Mouse (Mus musculus): ENCODE results near the gene Mrpl21.

Gene Mrpl21

GRCm38 (mm10) chr19:3282572-3283467 lies at the start of gene Mrpl21, which contains the start of gene Ighmbp2:
Gene Mrpl21, plus strand, starts transcription at chr19:3282901.
Gene Ighmbp2, minus strand, starts transcription at chr19:3283017.
- DNase-seq (ENCODE audit: low read depth) = peak; percentile 90

- no peak for DNase-seq (ENCODE audit: low read depth)
Measured at GRCm38 (mm10) chr19:3260016-3260415, 22.7 kb upstream of the Mrpl21 start.

DNA sequence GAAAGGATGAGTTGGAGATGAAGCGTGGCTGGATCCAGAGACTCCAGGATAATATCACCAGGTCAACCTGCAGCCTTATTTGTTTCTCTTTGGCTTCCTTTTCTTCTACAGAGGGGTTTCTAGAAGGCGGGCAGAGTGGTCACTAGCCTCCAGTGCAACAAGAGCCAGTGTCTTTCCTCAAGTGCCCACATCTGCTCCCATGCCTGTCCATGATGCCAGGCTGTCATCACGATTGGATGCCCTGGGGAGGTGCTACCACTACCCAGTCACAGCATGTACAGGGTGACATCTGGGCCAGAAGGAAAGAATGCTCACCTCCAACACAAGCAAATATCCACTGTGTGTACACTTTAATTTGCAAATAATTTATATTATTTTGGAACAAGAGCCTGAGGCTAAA lies 22.1 kb upstream of the Mrpl21 start:
- no peak for DNase-seq (ENCODE audit: low read depth)

DNA sequence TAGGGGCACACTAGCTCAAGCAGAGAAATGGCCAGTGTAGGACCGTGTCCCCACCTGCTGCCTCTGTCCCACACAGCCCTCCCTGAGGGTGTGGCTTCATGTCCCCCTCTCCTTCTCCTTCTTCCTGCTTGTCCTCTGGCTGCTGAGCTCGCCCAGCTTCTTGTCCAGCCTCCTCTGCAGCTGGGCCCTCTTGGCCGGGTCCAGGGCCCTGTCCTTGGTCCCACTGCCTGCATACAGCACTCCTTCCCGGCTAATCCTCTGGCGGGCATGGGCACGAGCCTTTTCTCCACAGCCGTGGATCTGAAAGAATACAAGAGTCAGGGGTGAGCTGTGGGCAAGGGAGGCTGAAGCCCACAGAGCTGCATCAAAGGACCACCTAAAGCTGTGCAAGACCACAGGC lies 21.4 kb upstream of the Mrpl21 start:
- DNase-seq (ENCODE audit: low read depth) = no peak

DNA sequence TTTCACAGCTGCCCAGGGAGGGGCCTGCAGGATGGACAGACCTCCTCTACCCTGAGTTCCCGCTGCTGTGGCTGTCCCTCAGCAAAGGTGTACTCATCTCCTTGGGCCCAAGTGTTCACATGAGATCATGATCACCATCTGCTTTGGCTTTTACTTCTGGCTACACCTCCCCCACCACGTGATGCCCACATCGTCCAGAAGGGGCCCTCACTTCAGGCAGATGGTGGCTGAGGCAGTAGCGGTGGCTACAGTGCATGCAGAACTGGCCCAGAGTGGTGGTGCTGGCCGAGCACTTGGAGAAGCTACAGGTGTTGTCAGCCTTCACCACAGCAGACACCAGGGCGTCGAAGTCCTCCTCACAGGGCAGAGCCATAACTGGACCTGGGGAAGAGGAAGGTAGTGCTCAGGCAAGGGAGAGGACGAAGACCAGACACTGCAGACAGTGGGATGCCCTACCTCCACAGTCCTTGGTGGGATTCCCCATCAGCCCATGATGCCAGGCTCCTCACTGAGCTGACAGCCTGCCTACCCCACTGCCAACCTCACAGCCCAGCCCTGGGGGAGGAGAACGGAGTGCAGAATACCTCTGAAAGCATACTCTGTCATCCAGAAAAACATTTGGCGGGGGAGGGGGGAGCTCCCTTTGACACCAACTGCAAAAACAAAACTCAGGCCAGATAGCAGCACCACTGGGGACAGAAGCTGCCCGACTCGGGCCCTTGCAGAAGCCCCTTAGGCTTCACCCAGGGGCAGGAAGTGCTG lies 20.8 kb upstream of the Mrpl21 start:
- DNase-seq (ENCODE audit: low read depth) = no peak

DNA sequence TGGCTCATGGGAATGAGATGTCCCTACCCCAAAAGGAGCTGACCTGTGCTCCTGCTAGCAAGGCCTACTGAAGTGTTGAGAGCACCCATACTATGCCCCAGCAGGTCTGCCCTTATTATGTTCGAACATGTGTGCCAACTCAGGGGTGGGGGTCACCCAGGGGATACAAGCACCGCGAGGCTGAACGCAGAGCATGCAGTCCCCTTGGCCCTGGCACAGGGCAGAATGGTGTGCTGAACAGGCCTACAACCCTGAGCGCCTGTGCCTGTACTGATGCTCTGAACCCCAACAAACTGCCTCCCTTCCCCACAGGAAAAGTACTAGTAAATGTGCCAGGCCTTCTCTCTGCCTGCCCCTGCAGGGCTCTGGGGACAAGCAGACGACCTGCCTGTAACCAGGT lies 18.4 kb upstream of the Mrpl21 start:
- no peak for DNase-seq (ENCODE audit: low read depth)

- no peak for DNase-seq (ENCODE audit: low read depth)
Measured at GRCm38 (mm10) chr19:3265180-3265579, 17.5 kb upstream of the Mrpl21 start.

DNA sequence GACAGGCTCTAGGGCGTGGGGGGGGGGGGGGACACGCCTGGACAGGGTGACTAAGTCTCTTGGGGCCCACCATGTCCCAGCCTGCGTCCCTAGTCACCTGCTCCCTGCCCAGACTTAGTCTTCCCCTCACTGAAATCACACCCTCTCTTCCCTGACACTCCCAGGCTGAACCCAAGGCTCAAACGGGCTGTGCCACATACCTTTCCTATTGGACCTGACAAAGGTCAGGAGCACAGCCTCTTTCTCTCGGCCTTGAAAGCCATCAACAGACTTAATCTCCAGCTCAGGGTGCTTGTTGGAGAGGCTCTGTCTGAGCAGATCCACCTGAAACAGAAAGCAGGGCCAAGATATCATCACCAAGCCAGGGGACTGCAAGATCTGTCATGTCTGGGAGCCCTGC lies 16.6 kb upstream of the Mrpl21 start:
- no peak for DNase-seq (ENCODE audit: low read depth)

DNA sequence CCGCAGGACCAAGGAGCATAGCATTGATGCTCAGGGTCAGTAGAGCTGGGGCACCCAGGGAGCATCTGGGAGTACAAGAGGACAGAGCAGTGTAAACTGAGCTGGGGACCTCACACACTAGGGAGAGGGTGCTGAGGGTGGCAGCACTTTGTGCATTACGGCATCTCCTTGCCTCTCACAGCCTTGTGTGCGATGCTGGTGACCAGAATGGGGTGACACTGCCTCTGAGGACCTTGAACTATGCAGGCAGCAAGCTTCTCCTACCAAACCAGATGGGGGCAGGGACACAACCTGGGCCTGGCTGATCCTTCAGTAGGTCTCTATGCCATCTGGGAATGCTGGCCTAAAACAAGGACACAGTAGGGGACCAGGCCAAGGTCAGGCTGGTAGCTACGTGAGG lies 16.0 kb upstream of the Mrpl21 start:
- no peak for DNase-seq (ENCODE audit: low read depth)

DNA sequence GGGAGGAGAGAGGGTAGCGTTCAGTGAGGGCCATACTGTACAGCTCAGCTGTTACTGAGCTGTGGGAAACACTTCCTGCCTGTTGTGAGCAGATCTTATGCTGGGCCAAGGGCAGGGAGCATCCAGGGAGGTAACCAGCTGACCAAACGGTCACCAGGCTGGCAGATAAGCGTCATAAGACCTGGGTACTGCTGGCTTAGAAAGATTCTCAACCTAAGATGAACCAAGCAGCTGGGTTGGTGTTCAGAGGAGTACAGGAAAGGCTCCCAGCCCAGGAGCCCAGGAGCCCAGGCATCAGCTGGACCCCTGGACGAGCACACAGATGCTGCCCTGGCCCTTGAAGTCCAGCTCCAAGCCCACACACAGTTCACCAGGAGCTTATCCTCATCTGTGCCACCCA lies 15.4 kb upstream of the Mrpl21 start:
- no peak for DNase-seq (ENCODE audit: low read depth)

DNA sequence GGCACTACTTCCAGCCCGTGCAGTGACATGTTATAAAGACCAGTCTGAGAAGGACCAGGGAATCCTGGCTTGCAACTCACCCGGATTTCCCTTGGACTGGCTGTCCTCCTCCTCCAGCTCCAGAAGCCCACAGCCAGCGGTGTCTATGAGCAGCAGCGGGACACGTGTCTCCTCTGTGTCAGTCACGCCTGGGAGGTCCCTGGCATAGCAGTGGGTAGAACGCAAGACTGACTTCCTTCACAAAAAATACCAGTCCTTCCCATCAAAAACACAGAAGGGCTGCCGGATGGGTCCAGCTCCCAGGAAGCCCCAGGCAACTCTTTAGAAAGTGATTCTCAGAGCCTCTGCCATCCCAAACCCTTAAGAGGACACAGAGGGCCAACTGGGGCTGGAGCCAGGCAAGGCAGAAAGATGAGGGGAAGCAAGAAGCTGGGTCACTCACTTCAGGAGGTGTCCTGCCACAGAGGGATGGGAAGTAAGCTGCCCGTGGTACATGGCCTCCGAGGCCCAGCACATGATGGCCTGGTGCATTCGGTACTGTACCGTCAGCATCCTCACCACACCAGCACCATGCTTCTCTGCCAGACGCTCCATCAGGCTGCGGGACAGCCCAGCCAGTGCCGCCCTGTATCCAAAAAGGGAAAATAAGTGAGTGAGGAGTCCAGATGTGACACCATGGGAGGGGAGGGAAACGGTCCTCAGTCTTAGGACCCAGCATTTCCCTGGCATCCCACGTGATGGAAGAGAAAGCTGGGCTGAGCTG lies 14.3 kb upstream of the Mrpl21 start:
- no peak for DNase-seq (ENCODE audit: low read depth)

DNA sequence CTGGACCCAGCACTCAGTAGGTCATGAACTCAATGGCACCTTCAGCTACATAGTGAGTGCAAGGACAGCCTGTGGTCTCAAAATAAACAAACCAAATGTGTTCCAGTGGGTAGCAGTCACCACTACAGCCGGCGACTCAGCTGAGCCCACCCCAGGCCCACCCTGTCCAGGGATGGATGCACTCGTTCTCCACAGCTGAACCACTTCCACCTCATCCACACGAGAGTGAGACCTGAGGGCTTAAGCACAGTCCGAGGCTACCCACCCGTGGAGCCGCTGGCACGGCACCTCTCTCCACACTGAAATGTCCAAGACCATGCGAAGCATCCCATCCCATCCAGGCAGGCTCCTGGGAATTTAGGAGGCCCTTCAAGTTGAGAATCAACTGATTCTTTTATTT lies 13.4 kb upstream of the Mrpl21 start:
- no peak for DNase-seq (ENCODE audit: low read depth)

- no peak for DNase-seq (ENCODE audit: low read depth)
Measured at GRCm38 (mm10) chr19:3269803-3270202, 12.9 kb upstream of the Mrpl21 start.

GRCm38 (mm10) chr19:3271366-3271765 lies 11.3 kb upstream of the Mrpl21 start:
- no peak for DNase-seq (ENCODE audit: low read depth)

GRCm38 (mm10) chr19:3273331-3273730 lies 9.4 kb upstream of the Mrpl21 start:
- DNase-seq (ENCODE audit: low read depth) = no peak

DNA sequence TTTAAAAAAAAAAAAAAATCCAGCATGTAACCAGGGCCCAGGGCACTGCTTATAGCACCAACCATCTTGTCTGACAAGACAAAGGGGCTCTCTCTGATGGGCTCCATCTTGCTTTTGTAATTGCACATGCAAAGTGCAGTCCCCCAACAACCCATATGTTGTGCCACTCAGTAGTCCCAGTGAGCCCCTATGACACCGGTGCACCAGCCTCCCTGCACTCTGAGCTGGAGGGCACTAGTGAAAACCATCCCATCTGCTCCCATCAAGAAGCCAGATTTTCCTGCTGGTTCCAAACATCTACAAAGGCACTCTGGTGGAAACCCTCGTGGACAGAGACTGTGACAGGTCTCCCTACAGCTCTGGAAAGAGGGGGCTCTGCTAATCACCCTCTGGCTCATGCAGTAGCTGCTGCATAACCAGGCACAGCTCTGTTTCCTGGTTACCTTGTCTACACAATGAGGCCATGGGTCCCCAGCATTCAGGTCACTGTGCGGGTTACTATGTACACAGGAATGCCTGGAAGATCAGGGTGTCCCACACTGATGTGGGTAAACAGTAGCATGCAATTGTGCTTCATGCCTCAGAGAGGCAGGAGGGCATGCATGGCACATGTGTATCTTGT lies 6.8 kb upstream of the Mrpl21 start:
- DNase-seq (ENCODE audit: low read depth) = no peak

- peak; percentile 34 for DNase-seq (ENCODE audit: low read depth)
Measured at GRCm38 (mm10) chr19:3281886-3282285, 815 bp upstream of the Mrpl21 start.

GRCm38 (mm10) chr19:3289006-3289405 lies 6.3 kb downstream of the Mrpl21 start:
- DNase-seq (ENCODE audit: low read depth) = no peak

DNA sequence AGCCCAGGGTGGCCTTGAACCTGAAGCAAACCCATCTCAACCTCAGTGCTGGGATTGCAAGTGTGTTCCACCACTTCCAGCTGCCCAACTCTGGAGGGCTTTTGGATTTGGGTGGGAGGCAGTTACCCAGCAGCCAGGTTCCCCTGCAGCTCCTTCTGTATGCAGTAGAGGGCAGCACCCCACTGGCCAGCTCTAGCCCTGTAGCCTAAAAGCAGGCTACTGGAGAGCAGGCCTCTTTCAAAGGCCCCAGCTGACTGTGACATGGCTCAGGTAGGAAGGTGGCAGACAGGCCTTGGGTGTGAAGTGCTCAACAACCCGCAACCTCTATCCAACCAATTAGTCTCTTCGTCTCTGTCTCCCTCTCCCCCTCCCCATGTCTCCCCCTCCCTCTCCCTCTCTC lies 9.3 kb downstream of the Mrpl21 start:
- DNase-seq (ENCODE audit: low read depth) = peak; percentile 63

DNA sequence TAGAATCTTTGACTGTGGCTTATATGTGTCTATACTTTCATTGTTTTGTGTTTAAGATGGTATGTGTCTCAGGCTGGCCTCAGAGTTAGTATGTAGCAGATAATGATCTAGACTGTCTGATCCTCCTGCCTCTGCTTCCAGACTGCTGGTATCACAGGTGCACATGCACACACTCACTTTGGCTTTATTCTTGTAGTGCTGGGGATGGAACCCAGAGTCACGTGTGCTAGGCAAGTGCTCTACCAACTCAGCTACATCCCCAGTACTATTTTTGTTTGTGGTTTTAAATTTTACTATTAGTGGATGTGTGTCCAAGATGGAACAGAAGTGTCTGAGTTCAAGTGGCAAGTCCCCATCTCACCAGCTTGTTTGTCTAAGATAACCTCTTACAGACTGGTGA lies 10.3 kb downstream of the Mrpl21 start:
- no peak for DNase-seq (ENCODE audit: low read depth)

DNA sequence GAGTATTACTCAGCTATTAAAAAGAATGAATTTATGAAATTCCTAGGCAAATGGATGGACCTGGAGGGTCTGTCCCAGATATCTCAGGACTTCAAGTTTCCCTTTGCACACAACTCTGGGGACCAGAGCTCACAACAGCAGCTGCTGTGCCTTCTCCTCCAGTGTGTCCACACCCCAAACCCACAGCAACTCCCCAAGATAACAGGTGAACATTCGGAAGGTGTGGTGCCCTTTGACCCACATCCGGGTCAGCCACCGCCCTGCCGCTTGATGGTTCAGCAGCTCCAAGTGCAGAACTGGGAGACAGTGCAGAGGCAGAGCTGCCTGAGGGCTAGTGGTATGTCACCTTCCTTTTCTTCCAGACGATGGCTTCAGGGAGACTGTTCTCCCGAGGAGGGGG lies 12.5 kb downstream of the Mrpl21 start:
- DNase-seq (ENCODE audit: low read depth) = no peak

GRCm38 (mm10) chr19:3297034-3297433 lies 14.3 kb downstream of the Mrpl21 start:
- no peak for DNase-seq (ENCODE audit: low read depth)
